Mouse (Mus musculus): ENCODE measurements around the gene Dkk1. TPM values are rescaled to one million over a fixed set of nuclear protein-coding genes. Genes with fewer than 3 reads are reported as not detected.
A peak's percentile ranks its signal among the peaks of the same experiment; 100 is the strongest.
"Not testable (repeated sequence)": the region's sequence is repeated elsewhere in the genome, so short reads cannot be mapped to it uniquely, and the experiment has no call there.

Gene Dkk1
- polyA plus RNA-seq, 1 experiment from 2014 or later = 5.2 TPM

DNA sequence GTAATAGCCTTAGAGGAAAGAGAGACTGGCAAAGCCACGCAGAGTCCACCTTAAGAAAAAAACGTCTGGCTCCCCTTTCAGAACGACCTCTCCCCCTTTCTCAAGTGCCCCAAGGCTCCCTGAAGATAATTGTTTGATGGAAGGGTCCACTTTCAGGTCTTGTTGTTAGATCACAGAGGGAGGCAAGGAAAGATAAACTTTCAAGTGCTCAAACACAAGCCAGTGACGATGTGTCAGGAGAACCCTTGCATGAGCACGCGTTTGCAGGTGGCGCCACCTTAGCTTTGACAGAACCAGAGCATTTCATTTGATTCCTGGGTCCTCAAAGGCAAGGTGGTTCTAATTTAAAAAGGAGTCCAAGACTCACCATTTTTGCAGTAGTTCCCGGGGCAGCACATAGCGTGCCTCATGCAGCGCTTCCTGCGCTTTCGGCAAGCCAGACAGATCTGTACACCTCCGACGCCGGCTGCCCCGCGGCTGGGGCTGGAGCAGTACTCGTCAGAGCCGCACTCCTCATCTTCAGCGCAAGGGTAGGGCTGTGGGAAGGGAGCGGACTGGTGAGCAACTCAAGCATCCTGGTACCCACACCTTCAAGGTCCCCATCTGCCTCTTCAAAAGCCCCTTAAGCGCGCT, 938 bp downstream of the Dkk1 start:
- under 1% methylated on average over 23 of the region's 23 CpGs for WGBS
- peaks cover 12% of the 10 kb centered on the region for H3K4me1 ChIP-seq (ENCODE audit: control insufficient read depth, insufficient read depth, low read length)
- ATAC-seq (ENCODE audit: low FRiP score) (peak; percentile 53), DNase-seq (ENCODE audit: low spot score, missing footprints) (peak; percentile 94)
- H3K4me2 ChIP-seq = peak overlapping the region; percentile 62
- no peak overlapping the region for H3K9ac ChIP-seq (ENCODE audit: low read length)
- no peaks in the 10 kb centered on the region for H3K36me3 ChIP-seq (ENCODE audit: control insufficient read depth, insufficient read depth, low read length)
- H3K4me3 ChIP-seq (ENCODE audit: low read depth, low read length) = peak overlapping the region; percentile 33
- H3K27ac ChIP-seq (ENCODE audit: low read depth, low read length) = no peak overlapping the region
- no peaks in the 10 kb centered on the region for H3K9me3 ChIP-seq (ENCODE audit: control insufficient read depth, low read length)
- H3K27me3 ChIP-seq (ENCODE audit: control insufficient read depth, insufficient read depth, low read length) = peaks cover 36% of the 10 kb centered on the region

DNA sequence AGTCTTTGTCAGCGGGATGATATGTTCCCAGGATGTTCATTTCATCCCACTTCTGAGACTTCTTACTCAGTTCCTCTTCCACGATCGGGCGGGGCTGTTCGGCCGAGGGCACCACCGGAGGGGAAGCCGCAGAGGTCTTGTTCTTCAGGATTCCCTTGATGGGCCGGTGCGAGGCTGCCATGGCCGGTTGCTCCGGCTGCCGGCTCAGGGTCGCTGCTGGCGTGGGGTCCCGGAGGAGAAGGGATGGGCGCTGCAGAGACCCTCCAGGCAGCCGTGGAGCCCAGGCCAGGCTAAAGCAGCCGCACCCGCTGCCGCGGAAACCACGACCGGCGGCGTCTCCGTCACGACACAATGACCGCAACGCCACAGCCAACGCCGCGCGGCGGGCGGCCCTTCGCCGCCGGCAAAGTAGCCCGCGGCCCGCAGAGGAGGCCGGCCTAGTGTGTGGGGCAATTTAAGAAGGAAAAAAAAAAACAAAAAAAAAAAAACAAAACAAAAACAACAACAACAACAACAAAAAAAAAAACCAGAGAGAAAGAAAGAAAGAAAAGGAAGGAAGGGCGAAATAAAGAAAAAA, 10.0 kb downstream of the Dkk1 start:
- peak overlapping the region; percentile 31 for H3K4me3 ChIP-seq (ENCODE audit: low read depth, low read length)
- H3K36me3 ChIP-seq (ENCODE audit: control insufficient read depth, insufficient read depth, low read length); H3K9me3 ChIP-seq (ENCODE audit: control insufficient read depth, low read length); H3K4me1 ChIP-seq (ENCODE audit: control insufficient read depth, insufficient read depth, low read length); H3K27ac ChIP-seq (ENCODE audit: low read depth, low read length): not testable (repeated sequence)
- peak; percentile 54; the same call in 1 of the 2 replicates for ATAC-seq (ENCODE audit: low FRiP score)
- peaks cover 11% of the 10 kb centered on the region for H3K27me3 ChIP-seq (ENCODE audit: control insufficient read depth, insufficient read depth, low read length)
- 2% methylated on average over 41 of the region's 44 CpGs for WGBS
- peak overlapping the region; percentile 51 for H3K4me2 ChIP-seq
- DNase-seq (ENCODE audit: low spot score, missing footprints) = peak; percentile 92
- H3K9ac ChIP-seq (ENCODE audit: low read length) = peak overlapping the region; percentile 54; the same call in 1 of the 2 replicates

- no peak for ATAC-seq (ENCODE audit: low FRiP score)
These were observed 32.7 kb downstream of the Dkk1 start for GRCm38 (mm10) chr19:30516771-30517170.

DNA sequence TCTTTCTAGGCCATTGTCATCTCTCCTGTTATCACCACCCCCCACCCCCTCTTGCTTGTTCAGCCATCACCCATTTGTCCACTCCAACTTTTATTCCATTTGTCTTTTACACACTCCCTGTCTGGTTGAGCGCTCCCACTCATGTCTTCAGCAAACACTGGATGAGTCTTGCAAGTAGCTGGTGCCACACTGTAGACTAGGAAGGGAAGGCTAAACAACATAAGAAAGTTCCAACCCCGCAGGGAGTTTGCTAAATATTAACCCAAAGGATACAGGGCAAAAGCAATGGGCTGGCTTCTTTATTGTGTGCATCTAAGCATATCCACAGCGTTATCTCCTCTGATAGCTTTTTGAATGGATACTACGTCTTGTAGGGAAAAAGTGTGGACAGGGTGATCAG, 39.0 kb downstream of the Dkk1 start:
- 78% methylated on average over 4 of the region's 4 CpGs for WGBS
- ATAC-seq (ENCODE audit: low FRiP score) (no peak), DNase-seq (ENCODE audit: low spot score, missing footprints) (no peak)
- Histone ChIP-seq H3K9ac (ENCODE audit: low read length) (no peak overlapping the region), H3K27ac (ENCODE audit: low read depth, low read length) (no peak overlapping the region), H3K4me1 (ENCODE audit: control insufficient read depth, insufficient read depth, low read length) (peaks cover 6% of the 10 kb centered on the region; the same call in 1 of the 2 replicates), H3K4me2 (no peak overlapping the region), H3K4me3 (ENCODE audit: low read depth, low read length) (no peak overlapping the region), H3K27me3 (ENCODE audit: control insufficient read depth, insufficient read depth, low read length) (peaks cover 3% of the 10 kb centered on the region; the same call in 1 of the 2 replicates), H3K36me3 (ENCODE audit: control insufficient read depth, insufficient read depth, low read length) (no peaks in the 10 kb centered on the region), H3K9me3 (ENCODE audit: control insufficient read depth, low read length) (no peaks in the 10 kb centered on the region)

More at GRCm38 (mm10) chr19:30516771-30517170, 32.7 kb downstream of the Dkk1 start:
- Histone ChIP-seq H3K9ac (ENCODE audit: low read length) (no peak overlapping the region), H3K4me2 (no peak overlapping the region), H3K27me3 (ENCODE audit: control insufficient read depth, insufficient read depth, low read length) (no peaks in the 10 kb centered on the region), H3K4me1 (ENCODE audit: control insufficient read depth, insufficient read depth, low read length) (no peaks in the 10 kb centered on the region), H3K36me3 (ENCODE audit: control insufficient read depth, insufficient read depth, low read length) (no peaks in the 10 kb centered on the region), H3K4me3 (ENCODE audit: low read depth, low read length) (no peak overlapping the region), H3K9me3 (ENCODE audit: control insufficient read depth, low read length) (no peaks in the 10 kb centered on the region), H3K27ac (ENCODE audit: low read depth, low read length) (no peak overlapping the region)
- no peak for DNase-seq (ENCODE audit: low spot score, missing footprints)
- 71% methylated on average over 6 of the region's 6 CpGs for WGBS

DNA sequence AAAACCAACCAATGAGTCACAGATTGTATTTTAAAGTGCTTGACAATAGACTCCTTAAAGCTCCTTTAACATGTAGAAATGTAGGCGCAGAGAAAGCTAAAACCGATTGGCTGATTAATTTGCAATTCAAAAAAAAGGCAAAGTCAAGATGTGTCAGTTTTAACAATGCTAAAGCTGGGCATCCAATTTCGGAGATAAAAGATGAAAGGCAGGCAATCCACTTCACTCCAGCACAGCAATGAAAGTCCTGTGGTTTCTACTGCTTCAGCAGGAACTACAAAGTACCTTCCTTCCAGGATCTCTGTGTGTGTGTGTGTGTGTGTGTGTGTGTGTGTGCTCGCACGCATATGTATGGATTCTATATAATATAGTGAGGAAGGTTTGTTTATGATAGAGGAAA, 44.0 kb downstream of the Dkk1 start:
- peak overlapping the region; percentile 5; the same call in 1 of the 2 replicates for H3K4me3 ChIP-seq (ENCODE audit: low read depth, low read length)
- no peak overlapping the region for H3K9ac ChIP-seq (ENCODE audit: low read length)
- no peak overlapping the region for H3K27ac ChIP-seq (ENCODE audit: low read depth, low read length)
- no peaks in the 10 kb centered on the region for H3K36me3 ChIP-seq (ENCODE audit: control insufficient read depth, insufficient read depth, low read length)
- no peaks in the 10 kb centered on the region for H3K9me3 ChIP-seq (ENCODE audit: control insufficient read depth, low read length)
- WGBS = 10% methylated on average over 5 of the region's 5 CpGs
- H3K4me2 ChIP-seq = peak overlapping the region; percentile 20; the same call in 1 of the 2 replicates
- DNase-seq (ENCODE audit: low spot score, missing footprints) (peak; percentile 85), ATAC-seq (ENCODE audit: low FRiP score) (no peak)
- H3K4me1 ChIP-seq (ENCODE audit: control insufficient read depth, insufficient read depth, low read length) = peaks cover 10% of the 10 kb centered on the region; the same call in 1 of the 2 replicates
- H3K27me3 ChIP-seq (ENCODE audit: control insufficient read depth, insufficient read depth, low read length) = peaks cover 6% of the 10 kb centered on the region; the same call in 1 of the 2 replicates

All from midbrain, embryonic 11.5 days (tissue).